Mouse (Mus musculus): ENCODE results near the gene H2-DMb2. TPM values are rescaled to one million over a fixed set of nuclear protein-coding genes. Genes with fewer than 3 reads are reported as not detected.
A peak's percentile ranks its signal among the peaks of the same experiment; 100 is the strongest.

The H2-DMb2 gene
- polyA plus RNA-seq, 1 experiment from 2014 or later: 0.32 TPM

- Histone ChIP-seq H3K36me3 (peaks cover 32% of the 10 kb centered on the region), H3K4me2 (replicated peaks) (no peak overlapping the region), H3K27ac (no peak overlapping the region), H3K4me3 (replicated peaks) (no peak overlapping the region), H3K27me3 (0 out of 2 replicates have a peak, but pooled peaks cover 2% of the 10 kb centered on the region), H3K9me3 (no peaks in the 10 kb centered on the region), H3K4me1 (replicated peaks) (no peaks in the 10 kb centered on the region), H3K9ac (replicated peaks) (no peak overlapping the region)
- no peak for ATAC-seq
- 86% methylated on average over 7 of the region's 7 CpGs for WGBS
Observed at GRCm38 (mm10) chr17:34107109-34107867, 35.8 kb upstream of the H2-DMb2 start.

- 85% methylated on average over 5 of the region's 6 CpGs for WGBS
- Histone ChIP-seq H3K27ac (no peak overlapping the region), H3K4me1 (replicated peaks) (no peaks in the 10 kb centered on the region), H3K9ac (replicated peaks) (no peak overlapping the region), H3K9me3 (no peaks in the 10 kb centered on the region), H3K36me3 (peaks cover 44% of the 10 kb centered on the region), H3K4me2 (replicated peaks) (no peak overlapping the region), H3K27me3 (0 out of 2 replicates have a peak, but pooled peaks cover 2% of the 10 kb centered on the region), H3K4me3 (replicated peaks) (no peak overlapping the region)
- ATAC-seq: no peak
Observed at GRCm38 (mm10) chr17:34108460-34108859, 34.6 kb upstream of the H2-DMb2 start.

- H3K27ac ChIP-seq: no peak overlapping the region
- no peaks in the 10 kb centered on the region for H3K9me3 ChIP-seq
- H3K27me3 ChIP-seq: no peaks in the 10 kb centered on the region
- no peak overlapping the region for H3K4me2 ChIP-seq (replicated peaks)
- peaks cover 51% of the 10 kb centered on the region for H3K36me3 ChIP-seq
- H3K4me3 ChIP-seq (replicated peaks): no peak overlapping the region
- 0 out of 2 replicates have a peak, but pooled peaks have one; percentile 34 for ATAC-seq
- no peaks in the 10 kb centered on the region for H3K4me1 ChIP-seq (replicated peaks)
- 84% methylated on average over 14 of the region's 14 CpGs for WGBS
- no peak overlapping the region for H3K9ac ChIP-seq (replicated peaks)
Observed at GRCm38 (mm10) chr17:34109038-34109805, 33.9 kb upstream of the H2-DMb2 start.

- 48% methylated on average over 3 of the region's 3 CpGs for WGBS
- Histone ChIP-seq H3K4me1 (replicated peaks) (no peaks in the 10 kb centered on the region; the same call in 1 of the 2 replicates), H3K4me2 (replicated peaks) (no peak overlapping the region), H3K9ac (replicated peaks) (no peak overlapping the region), H3K36me3 (peaks cover 57% of the 10 kb centered on the region), H3K9me3 (no peaks in the 10 kb centered on the region), H3K4me3 (replicated peaks) (no peak overlapping the region), H3K27me3 (no peaks in the 10 kb centered on the region), H3K27ac (no peak overlapping the region)
- 0 out of 2 replicates have a peak, but pooled peaks have one; percentile 11 for ATAC-seq
Observed at GRCm38 (mm10) chr17:34109806-34110195, 33.3 kb upstream of the H2-DMb2 start.

GRCm38 (mm10) chr17:34110309-34110708 lies 32.8 kb upstream of the H2-DMb2 start:
- 64% methylated on average over 8 of the region's 8 CpGs for WGBS
- Histone ChIP-seq H3K27ac (peak overlapping the region; percentile 20; the same call in 1 of the 2 replicates), H3K9ac (replicated peaks) (no peak overlapping the region), H3K4me1 (replicated peaks) (peaks cover 5% of the 10 kb centered on the region), H3K9me3 (no peaks in the 10 kb centered on the region), H3K4me2 (replicated peaks) (no peak overlapping the region), H3K27me3 (no peaks in the 10 kb centered on the region), H3K36me3 (peaks cover 62% of the 10 kb centered on the region), H3K4me3 (replicated peaks) (no peak overlapping the region)
- ATAC-seq: no peak

- WGBS: 94% methylated on average over 7 of the region's 7 CpGs
- H3K36me3 ChIP-seq: peaks cover 90% of the 10 kb centered on the region
- H3K4me1 ChIP-seq (replicated peaks): peaks cover 29% of the 10 kb centered on the region
- ATAC-seq: no peak
- H3K9me3 ChIP-seq: no peaks in the 10 kb centered on the region
- no peak overlapping the region for H3K27ac ChIP-seq
- no peak overlapping the region for H3K9ac ChIP-seq (replicated peaks)
- H3K4me2 ChIP-seq (replicated peaks): no peak overlapping the region
- H3K27me3 ChIP-seq: no peaks in the 10 kb centered on the region
- no peak overlapping the region for H3K4me3 ChIP-seq (replicated peaks)
Observed at GRCm38 (mm10) chr17:34114114-34114513, 29.0 kb upstream of the H2-DMb2 start.

- peak overlapping the region; percentile 100 for H3K4me3 ChIP-seq (replicated peaks)
- peak overlapping the region; percentile 99 for H3K9ac ChIP-seq (replicated peaks)
- H3K27ac ChIP-seq: peak overlapping the region; percentile 54
- no peaks in the 10 kb centered on the region for H3K9me3 ChIP-seq
- H3K4me1 ChIP-seq (replicated peaks): peaks cover 29% of the 10 kb centered on the region
- no peak for ATAC-seq
- H3K36me3 ChIP-seq: peaks cover 65% of the 10 kb centered on the region
- H3K4me2 ChIP-seq (replicated peaks): peak overlapping the region; percentile 98
- 38% methylated on average over 7 of the region's 7 CpGs for WGBS
- H3K27me3 ChIP-seq: no peaks in the 10 kb centered on the region
Observed at GRCm38 (mm10) chr17:34116736-34117370, 26.3 kb upstream of the H2-DMb2 start.

GRCm38 (mm10) chr17:34117421-34118112 lies 25.5 kb upstream of the H2-DMb2 start:
- Histone ChIP-seq H3K4me2 (replicated peaks) (peak overlapping the region; percentile 98), H3K27ac (peak overlapping the region; percentile 100), H3K9ac (replicated peaks) (peak overlapping the region; percentile 99), H3K27me3 (no peaks in the 10 kb centered on the region), H3K4me3 (replicated peaks) (peak overlapping the region; percentile 100), H3K36me3 (peaks cover 58% of the 10 kb centered on the region), H3K4me1 (replicated peaks) (peaks cover 29% of the 10 kb centered on the region), H3K9me3 (no peaks in the 10 kb centered on the region)
- no peak for ATAC-seq
- WGBS: 3% methylated on average over 5 of the region's 5 CpGs

- Histone ChIP-seq H3K27ac (peak overlapping the region; percentile 100), H3K27me3 (no peaks in the 10 kb centered on the region), H3K9me3 (no peaks in the 10 kb centered on the region), H3K4me3 (replicated peaks) (peak overlapping the region; percentile 100), H3K4me1 (replicated peaks) (peaks cover 32% of the 10 kb centered on the region), H3K4me2 (replicated peaks) (peak overlapping the region; percentile 98), H3K36me3 (peaks cover 50% of the 10 kb centered on the region), H3K9ac (replicated peaks) (peak overlapping the region; percentile 99)
- ATAC-seq: no peak
- WGBS: under 1% methylated on average over 67 of the region's 67 CpGs
Observed at GRCm38 (mm10) chr17:34118113-34118872, 24.8 kb upstream of the H2-DMb2 start.

GRCm38 (mm10) chr17:34118873-34119248 lies 24.2 kb upstream of the H2-DMb2 start:
- Histone ChIP-seq H3K36me3 (peaks cover 45% of the 10 kb centered on the region), H3K4me1 (replicated peaks) (peaks cover 38% of the 10 kb centered on the region), H3K27me3 (no peaks in the 10 kb centered on the region), H3K9ac (replicated peaks) (peak overlapping the region; percentile 99), H3K9me3 (no peaks in the 10 kb centered on the region), H3K27ac (peak overlapping the region; percentile 100), H3K4me2 (replicated peaks) (peak overlapping the region; percentile 98), H3K4me3 (replicated peaks) (peak overlapping the region; percentile 100)
- no peak for ATAC-seq
- WGBS: under 1% methylated on average over 38 of the region's 38 CpGs

All from midbrain, embryonic 13.5 days (tissue).